In the genomic region with DNA sequence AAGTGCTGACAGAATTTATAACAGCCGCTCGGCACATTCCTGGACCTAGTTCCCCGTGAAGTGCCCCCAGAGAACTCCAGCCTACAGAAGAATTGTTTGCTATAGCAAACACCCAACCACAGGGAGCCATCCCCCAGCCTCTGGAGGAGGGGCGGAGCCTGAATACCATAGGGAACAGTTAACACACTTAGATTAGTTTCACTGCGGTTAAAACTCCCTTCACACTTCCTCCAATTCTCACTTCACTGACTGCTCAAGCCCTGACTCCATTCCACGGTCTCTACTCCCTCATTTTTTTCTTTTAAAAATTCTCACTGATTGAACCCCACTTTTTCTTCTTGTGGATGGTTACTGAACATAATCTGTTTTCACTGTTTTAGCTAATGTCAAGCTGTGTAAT, we compare ENCODE assay signal across 8 mouse cellular contexts. TPM values are rescaled to one million over a fixed set of nuclear protein-coding genes. Genes with fewer than 3 reads are reported as not detected.
A peak's percentile ranks its signal among the peaks of the same experiment; 100 is the strongest.
DNase-seq lines count a peak whose midpoint lies in the region; ATAC-seq lines count a peak whose summit lies in the region.

No protein-coding gene starts in this region.

- no peaks in the 10 kb centered on the region for H3K27me3 ChIP-seq in intestine, embryonic 14.5 days (replicated peaks; ENCODE audit: control insufficient read depth, insufficient read depth, low read length)
- no peaks in the 10 kb centered on the region for H3K27me3 ChIP-seq in midbrain, embryonic 14.5 days (ENCODE audit: control insufficient read depth, insufficient read depth, low read length)

- H3K9ac ChIP-seq in intestine, embryonic 14.5 days (ENCODE audit: low read length), result no peak overlapping the region
- no peak overlapping the region for H3K9ac ChIP-seq in midbrain, embryonic 14.5 days (replicated peaks; ENCODE audit: low read length)

- no peaks in the 10 kb centered on the region for H3K9me3 ChIP-seq in intestine, embryonic 14.5 days (ENCODE audit: control insufficient read depth, low read length)
- no peaks in the 10 kb centered on the region for H3K9me3 ChIP-seq in midbrain, embryonic 14.5 days (ENCODE audit: control insufficient read depth, low read length)

- no peak overlapping the region for H3K4me3 ChIP-seq in intestine, embryonic 14.5 days (ENCODE audit: low read depth, low read length)
- no peak overlapping the region for H3K4me3 ChIP-seq in midbrain, embryonic 14.5 days (replicated peaks; ENCODE audit: low read depth, low read length)

- ATAC-seq in intestine, embryonic 14.5 days (replicated peaks; ENCODE audit: low FRiP score, low TSS enrichment, low read depth), result no peak
- ATAC-seq in midbrain, embryonic 14.5 days (ENCODE audit: low FRiP score, low TSS enrichment), result no peak

- no peaks in the 10 kb centered on the region for H3K36me3 ChIP-seq in intestine, embryonic 14.5 days (ENCODE audit: control insufficient read depth, insufficient read depth, low read length)
- no peaks in the 10 kb centered on the region for H3K36me3 ChIP-seq in midbrain, embryonic 14.5 days (ENCODE audit: control insufficient read depth, insufficient read depth, low read length)

- peak; percentile 37 for DNase-seq in urinary bladder, postnatal 14 days (ENCODE audit: low spot score)
- DNase-seq in urinary bladder, postnatal 36 days (ENCODE audit: low spot score in 2 of 2), result no peak
- peak; percentile 59 for DNase-seq in intestine, embryonic 14.5 days (ENCODE audit: low spot score)
- peak; percentile 65 for DNase-seq in lung, postnatal 25 days (ENCODE audit: low spot score)
- DNase-seq in retina, embryonic 14.5 days (ENCODE audit: low spot score), result no peak
- DNase-seq in layer of hippocampus, postnatal 14 days (ENCODE audit: low spot score in 2 of 2), result no peak
- DNase-seq in midbrain, embryonic 14.5 days, result no peak
- DNase-seq in ovary, postnatal 10 days (ENCODE audit: low spot score), result no peak

- 2% methylated on average over 6 of the region's 6 CpGs for WGBS in intestine, embryonic 14.5 days
- WGBS in midbrain, embryonic 14.5 days, result 27% methylated on average over 6 of the region's 6 CpGs

- H3K4me1 ChIP-seq in intestine, embryonic 14.5 days (replicated peaks; ENCODE audit: control insufficient read depth, insufficient read depth, low read length), result peaks cover 33% of the 10 kb centered on the region
- peaks cover 7% of the 10 kb centered on the region; the same call in 1 of the 2 replicates for H3K4me1 ChIP-seq in midbrain, embryonic 14.5 days (ENCODE audit: control insufficient read depth, insufficient read depth, low read length)

- peak overlapping the region; percentile 92 for H3K27ac ChIP-seq in intestine, embryonic 14.5 days (ENCODE audit: low read depth)
- H3K27ac ChIP-seq in midbrain, embryonic 14.5 days (replicated peaks; ENCODE audit: low read depth, low read length), result no peak overlapping the region

- peak overlapping the region; percentile 16; the same call in 1 of the 2 replicates for H3K4me2 ChIP-seq in intestine, embryonic 14.5 days (ENCODE audit: low read length)
- H3K4me2 ChIP-seq in midbrain, embryonic 14.5 days (ENCODE audit: low read length), result no peak overlapping the region

RNA-seq across cellular contexts. Expression of a gene that starts 1.5 kb away (rescaled TPM):
- 53.5 and 60.1 TPM in 2 replicates for polyA plus RNA-seq in intestine, embryonic 14.5 days (2014; fragmentation: Nextera tagmentation; extraction: Ambion mirVana)
- total RNA-seq in layer of hippocampus, postnatal 14 days (2021), result 10 to 100 TPM; 18.5 to 21.1 TPM
- polyA plus RNA-seq in midbrain, embryonic 14.5 days (2014; fragmentation: Nextera tagmentation; extraction: Ambion mirVana), result 25.0 and 30.4 TPM in 2 replicates

RNA-seq across cellular contexts. Expression of a gene that starts 40.7 kb away (rescaled TPM):
- polyA plus RNA-seq in intestine, embryonic 14.5 days (2014; fragmentation: Nextera tagmentation; extraction: Ambion mirVana), result 21.1 and 24.5 TPM in 2 replicates
- total RNA-seq in layer of hippocampus, postnatal 14 days (2021), result 10 to 100 TPM; 56.5 to 60.7 TPM
- 8.9 and 9.4 TPM in 2 replicates for polyA plus RNA-seq in midbrain, embryonic 14.5 days (2014; fragmentation: Nextera tagmentation; extraction: Ambion mirVana)

Comparison
In these comparisons a context has a peak if more than half of its experiments do, and no peak if none do; other contexts are left out.
1. DNase-seq: peak in urinary bladder, postnatal 14 days (single experiment), intestine, embryonic 14.5 days (single experiment) and lung, postnatal 25 days (single experiment); none in urinary bladder, postnatal 36 days (0 of 2), retina, embryonic 14.5 days (single experiment), layer of hippocampus, postnatal 14 days (0 of 2), midbrain, embryonic 14.5 days (single experiment) and ovary, postnatal 10 days (single experiment).